Mouse (Mus musculus): ENCODE data around the gene Smoc1. TPM values are rescaled to one million over a fixed set of nuclear protein-coding genes. Genes with fewer than 3 reads are reported as not detected.

The Smoc1 gene
- total RNA-seq, 2 experiments from 2014 or later = 0.76 to 1.1 TPM

- intact Hi-C loops (cut with DNase I) = loop anchor here (5.0 kb wide), 1 partner anchor 638 kb away; no protein-coding TSS in a partner anchor
- no peak for DNase-seq
Measured at GRCm38 (mm10) chr12:81074139-81074538, 47.5 kb downstream of the Smoc1 start.

- no peak for DNase-seq
- intact Hi-C loops (cut with DNase I) = loop anchor here (5.0 kb wide), 1 partner anchor 637 kb away; no protein-coding TSS in a partner anchor
Measured at GRCm38 (mm10) chr12:81074941-81075340, 48.3 kb downstream of the Smoc1 start.

- DNase-seq = no peak
Measured at GRCm38 (mm10) chr12:81077953-81078646, 51.5 kb downstream of the Smoc1 start.

GRCm38 (mm10) chr12:81080345-81080744 is 53.7 kb downstream of the Smoc1 start:
- intact Hi-C loops (cut with DNase I) = no loop called here
- DNase-seq = no peak

More at GRCm38 (mm10) chr12:81077953-81078646, 51.5 kb downstream of the Smoc1 start:
- intact Hi-C loops (cut with DNase I) = no loop called here

- no peak for DNase-seq
- intact Hi-C loops (cut with DNase I) = no loop called here
Measured at GRCm38 (mm10) chr12:81081031-81081430, 54.4 kb downstream of the Smoc1 start.

GRCm38 (mm10) chr12:81083146-81083545 is 56.5 kb downstream of the Smoc1 start:
- intact Hi-C loops (cut with DNase I) = no loop called here
- no peak for DNase-seq

- intact Hi-C loops (cut with DNase I) = no loop called here
- DNase-seq = no peak
Measured at GRCm38 (mm10) chr12:81085244-81085643, 58.6 kb downstream of the Smoc1 start.

- intact Hi-C loops (cut with DNase I) = no loop called here
- DNase-seq = no peak
Measured at GRCm38 (mm10) chr12:81088131-81088530, 61.5 kb downstream of the Smoc1 start.

GRCm38 (mm10) chr12:81091641-81092040 is 65.0 kb downstream of the Smoc1 start:
- no peak for DNase-seq
- intact Hi-C loops (cut with DNase I) = no loop called here

- intact Hi-C loops (cut with DNase I) = no loop called here
- no peak for DNase-seq
Measured at GRCm38 (mm10) chr12:81092641-81093040, 66.0 kb downstream of the Smoc1 start.

GRCm38 (mm10) chr12:81093211-81093610 is 66.6 kb downstream of the Smoc1 start:
- DNase-seq = no peak
- intact Hi-C loops (cut with DNase I) = no loop called here

GRCm38 (mm10) chr12:81094766-81095405 is 68.3 kb downstream of the Smoc1 start:
- no peak for DNase-seq
- intact Hi-C loops (cut with DNase I) = no loop called here

- intact Hi-C loops (cut with DNase I) = no loop called here
Measured at GRCm38 (mm10) chr12:81097267-81097666, 70.7 kb downstream of the Smoc1 start.

GRCm38 (mm10) chr12:81097738-81098137 is 71.1 kb downstream of the Smoc1 start:
- intact Hi-C loops (cut with DNase I) = no loop called here
- no peak for DNase-seq

More at GRCm38 (mm10) chr12:81097267-81097666, 70.7 kb downstream of the Smoc1 start:
- no peak for DNase-seq

GRCm38 (mm10) chr12:81099161-81099560 is 72.6 kb downstream of the Smoc1 start:
- no peak for DNase-seq
- intact Hi-C loops (cut with DNase I) = no loop called here

GRCm38 (mm10) chr12:81101691-81102090 is 75.1 kb downstream of the Smoc1 start:
- no peak for DNase-seq
- intact Hi-C loops (cut with DNase I) = no loop called here

GRCm38 (mm10) chr12:81104546-81104945 is 77.9 kb downstream of the Smoc1 start:
- no peak for DNase-seq
- intact Hi-C loops (cut with DNase I) = no loop called here

GRCm38 (mm10) chr12:81105721-81106633 is 79.4 kb downstream of the Smoc1 start:
- intact Hi-C loops (cut with DNase I) = no loop called here
- no peak for DNase-seq

GRCm38 (mm10) chr12:81107278-81108100 is 80.9 kb downstream of the Smoc1 start:
- intact Hi-C loops (cut with DNase I) = no loop called here
- no peak for DNase-seq

- intact Hi-C loops (cut with DNase I) = no loop called here
- no peak for DNase-seq
Measured at GRCm38 (mm10) chr12:81108600-81109011, 82.0 kb downstream of the Smoc1 start.

All from gastrocnemius, postnatal 36 days (tissue).